Mouse (Mus musculus): Measurements from ENCODE around the gene Map3k20.

Gene Map3k20

GRCm38 (mm10) chr2:72477221-72477620 lies 191.8 kb downstream of the Map3k20 start:
- no peak for DNase-seq (ENCODE audit: low spot score in 2 of 2)

- no peak for DNase-seq (ENCODE audit: low spot score in 2 of 2)
Observed at GRCm38 (mm10) chr2:72478176-72478575, 192.7 kb downstream of the Map3k20 start.

DNA sequence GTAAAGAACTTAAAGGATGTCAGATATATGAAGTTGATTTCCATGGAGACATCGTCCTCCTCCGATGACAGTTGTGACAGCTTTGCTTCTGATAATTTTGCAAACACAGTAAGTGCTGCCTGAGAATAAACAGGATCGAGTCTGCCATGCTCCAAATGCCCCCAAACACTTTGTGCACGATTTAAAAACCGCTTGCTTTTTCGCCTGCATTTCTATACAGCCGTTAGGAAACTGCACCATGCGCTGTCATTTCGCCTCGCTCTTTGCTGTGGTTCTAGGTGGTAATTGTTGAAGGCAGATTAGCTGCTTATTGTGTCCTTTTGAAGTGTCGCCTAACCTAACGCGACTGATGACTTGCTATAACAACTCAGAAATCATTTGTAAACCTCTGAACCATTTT lies 193.5 kb downstream of the Map3k20 start:
- no peak for DNase-seq (ENCODE audit: low spot score in 2 of 2)

DNA sequence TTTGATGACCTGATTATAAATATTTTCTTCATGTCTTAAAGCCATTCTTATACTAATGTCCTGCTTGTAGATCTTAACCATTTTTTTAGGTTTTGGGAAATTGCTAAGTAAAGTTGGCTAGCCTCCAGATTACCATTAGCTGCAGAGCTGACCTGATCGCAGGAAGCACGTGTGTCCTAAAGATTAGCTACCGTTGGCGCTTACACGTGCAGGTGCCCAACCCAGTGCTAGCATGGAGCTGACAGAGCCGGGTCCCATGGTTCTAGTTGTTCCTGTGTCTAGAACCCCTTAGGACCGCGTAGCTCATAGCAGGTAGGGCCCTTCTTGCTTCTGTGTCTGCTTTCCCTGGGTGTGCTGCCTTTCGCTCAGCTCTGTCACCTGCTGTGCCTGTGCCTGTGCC lies 194.4 kb downstream of the Map3k20 start:
- no peak for DNase-seq (ENCODE audit: low spot score in 2 of 2)

- no peak for DNase-seq (ENCODE audit: low spot score in 2 of 2)
Observed at GRCm38 (mm10) chr2:72491650-72492049, 206.2 kb downstream of the Map3k20 start.
